Mouse (Mus musculus): ENCODE data around the gene Atp1b3. TPM values are rescaled to one million over a fixed set of nuclear protein-coding genes. Genes with fewer than 3 reads are reported as not detected.

Atp1b3 gene
- polyA plus RNA-seq, 1 experiment from 2014 or later, result 162 TPM

- Histone ChIP-seq H3K4me1 (replicated peaks) (no peaks in the 10 kb centered on the region), H3K27me3 (ENCODE audit: insufficient read depth, poor library complexity, severe bottlenecking) (no peaks in the 10 kb centered on the region), H3K36me3 (peaks cover 100% of the 10 kb centered on the region), H3K4me3 (no peak overlapping the region), H3K27ac (no peak overlapping the region), H3K9me3 (0 out of 2 replicates have a peak, but pooled peaks cover 2% of the 10 kb centered on the region)
- DNase-seq (ENCODE audit: low spot score), result no peak
- 76% methylated on average over 3 of the region's 3 CpGs for WGBS
Measured at GRCm38 (mm10) chr9:96308816-96309215, 55.4 kb downstream of the Atp1b3 start.

- H3K27ac ChIP-seq, result no peak overlapping the region
- H3K4me1 ChIP-seq (replicated peaks), result no peaks in the 10 kb centered on the region
- H3K27me3 ChIP-seq (ENCODE audit: insufficient read depth, poor library complexity, severe bottlenecking), result no peaks in the 10 kb centered on the region
- DNase-seq (ENCODE audit: low spot score), result no peak
- 95% methylated on average over 3 of the region's 3 CpGs for WGBS
- no peaks in the 10 kb centered on the region for H3K9me3 ChIP-seq
- H3K4me3 ChIP-seq, result no peak overlapping the region
- peaks cover 96% of the 10 kb centered on the region for H3K36me3 ChIP-seq
Measured at GRCm38 (mm10) chr9:96299324-96300008, 64.8 kb downstream of the Atp1b3 start.

GRCm38 (mm10) chr9:96292144-96292543 lies 72.1 kb downstream of the Atp1b3 start:
- peaks cover 86% of the 10 kb centered on the region for H3K36me3 ChIP-seq
- no peak for DNase-seq (ENCODE audit: low spot score)
- H3K4me1 ChIP-seq (replicated peaks), result no peaks in the 10 kb centered on the region
- no peak overlapping the region for H3K4me3 ChIP-seq
- H3K27ac ChIP-seq, result no peak overlapping the region
- H3K9me3 ChIP-seq, result no peaks in the 10 kb centered on the region
- WGBS, result 99% methylated on average over 7 of the region's 7 CpGs
- no peaks in the 10 kb centered on the region for H3K27me3 ChIP-seq (ENCODE audit: insufficient read depth, poor library complexity, severe bottlenecking)

- H3K27ac ChIP-seq, result no peak overlapping the region
- no peaks in the 10 kb centered on the region for H3K27me3 ChIP-seq (ENCODE audit: insufficient read depth, poor library complexity, severe bottlenecking)
- WGBS, result 51% methylated on average over 1 of the region's 1 CpGs
- no peaks in the 10 kb centered on the region for H3K9me3 ChIP-seq
- DNase-seq (ENCODE audit: low spot score), result no peak
- H3K4me3 ChIP-seq, result no peak overlapping the region
- peaks cover 53% of the 10 kb centered on the region for H3K36me3 ChIP-seq
- no peaks in the 10 kb centered on the region for H3K4me1 ChIP-seq (replicated peaks)
Measured at GRCm38 (mm10) chr9:96284916-96285315, 79.3 kb downstream of the Atp1b3 start.

Other genes starting within 250 kb of the Atp1b3 start
- gene Gk5, start 245.1 kb downstream of the Atp1b3 start, polyA plus RNA-seq (2016; fragmentation: Nextera tagmentation; extraction: Ambion mirVana), result 2.1 and 3.2 TPM in 2 replicates
- gene Tfdp2, start 168.2 kb downstream of the Atp1b3 start, polyA plus RNA-seq (2016; fragmentation: Nextera tagmentation; extraction: Ambion mirVana), result 68.4 and 81.6 TPM in 2 replicates
- gene Rnf7, start 114.2 kb upstream of the Atp1b3 start, polyA plus RNA-seq (2016; fragmentation: Nextera tagmentation; extraction: Ambion mirVana), result 269 and 272 TPM in 2 replicates
- gene Gm28729, start 160.8 kb upstream of the Atp1b3 start, polyA plus RNA-seq (2016; fragmentation: Nextera tagmentation; extraction: Ambion mirVana), result 0.07 and 0.37 TPM in 2 replicates

Data from hindbrain, embryonic 10.5 days (tissue).